Mouse (Mus musculus) urinary bladder, adult 2 months (tissue): ENCODE results near the gene Rbm20. TPM values are rescaled to one million over a fixed set of nuclear protein-coding genes. Genes with fewer than 3 reads are reported as not detected.
"Not testable (repeated sequence)": the region's sequence is repeated elsewhere in the genome, so short reads cannot be mapped to it uniquely, and the experiment has no call there.

ENCODE experiments used
- DNase-seq: peaks from one replicate; pipeline ENCODE4 v3.0.0; 2022; ENCODE audit warnings: low spot score
- polyA plus RNA-seq: library from polyadenylated mRNA; depleted of rRNA; stranded (reverse); fragments of >200 nt; gene quantifications from 2 replicates; pipeline ENCODE4 v1.2.3, GENCODE M21; 2012; rRNA removed

The Rbm20 gene
- polyA plus RNA-seq, 1 experiment: 4.5 TPM

GRCm38 (mm10) chr19:53902739-53903487 lies 225.8 kb downstream of the Rbm20 start:
- DNase-seq: peak; percentile 95

DNA sequence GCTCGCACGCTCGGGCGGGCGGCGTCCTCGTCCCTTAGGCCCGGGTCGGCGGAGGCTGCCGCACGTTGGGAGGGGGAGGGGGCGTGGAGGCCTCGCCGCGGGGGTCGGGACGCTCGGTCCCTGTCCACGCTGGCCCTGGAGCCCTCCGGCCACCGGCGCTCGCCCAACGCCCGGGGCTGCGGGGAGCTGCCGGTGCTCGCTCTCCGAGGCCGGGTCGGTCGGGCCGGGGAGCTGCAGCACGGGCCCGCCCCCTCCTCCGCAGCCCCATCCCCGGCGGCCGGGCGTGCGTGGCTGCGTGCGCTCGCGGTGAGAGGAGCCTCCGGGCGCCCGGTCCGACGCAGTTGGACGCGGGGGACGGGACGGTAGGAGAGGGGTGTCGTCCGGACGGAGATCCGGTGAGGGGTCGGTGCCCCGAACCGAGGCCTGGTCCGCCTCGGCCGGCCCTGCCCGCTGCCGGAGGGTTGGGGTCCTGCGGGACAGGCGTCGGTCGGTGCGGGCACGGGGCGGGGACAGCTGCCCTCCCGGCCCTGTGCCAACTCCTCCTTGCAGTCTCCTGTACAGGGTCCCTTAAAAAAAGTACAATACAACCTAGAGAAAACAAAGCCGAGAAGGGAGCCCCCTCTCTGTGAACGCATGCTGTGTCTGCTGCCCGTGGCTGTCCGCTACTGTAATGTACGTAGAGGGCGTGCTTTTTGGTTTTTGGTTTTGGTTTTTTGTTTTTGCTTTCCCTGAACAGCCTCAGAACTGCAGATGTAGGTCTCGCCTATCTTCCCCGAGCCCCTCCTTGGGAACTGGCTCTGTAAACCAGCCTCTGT lies 226.6 kb downstream of the Rbm20 start:
- DNase-seq: peak; percentile 54

- no peak for DNase-seq
Observed at GRCm38 (mm10) chr19:53904833-53905480, 227.9 kb downstream of the Rbm20 start.

- no peak for DNase-seq
Observed at GRCm38 (mm10) chr19:53906033-53906702, 229.1 kb downstream of the Rbm20 start.

DNA sequence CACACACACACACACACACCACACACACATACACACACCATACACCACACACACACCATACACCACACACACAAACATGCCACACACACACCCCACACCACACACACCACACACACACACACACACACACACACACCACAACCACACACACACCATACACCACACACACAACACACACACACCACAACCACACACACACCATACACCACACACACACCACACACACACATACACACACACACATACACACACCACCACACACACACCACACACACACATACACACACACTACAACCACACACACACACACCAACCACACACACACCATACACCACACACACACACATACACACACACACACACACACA lies 229.6 kb downstream of the Rbm20 start:
- DNase-seq: not testable (repeated sequence)

DNA sequence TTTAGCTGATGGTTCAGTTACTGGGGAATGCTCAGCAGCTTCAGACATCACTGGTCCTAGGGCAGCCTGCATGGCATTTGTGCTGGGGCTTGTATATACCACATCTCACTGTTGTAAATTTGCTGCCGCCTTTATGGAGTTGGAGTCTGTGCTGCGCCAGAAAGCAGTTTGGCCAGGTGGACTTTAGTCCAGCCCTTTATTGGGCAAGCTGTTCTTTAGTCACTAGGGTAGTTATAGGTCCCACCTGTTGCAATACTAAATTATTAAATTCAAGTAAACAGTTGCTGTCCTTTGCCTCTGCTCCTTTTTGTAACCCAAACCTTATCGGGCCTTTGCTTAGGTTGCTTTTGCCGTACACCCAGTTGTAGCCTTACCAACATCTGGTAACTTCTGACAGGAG lies 237.8 kb downstream of the Rbm20 start:
- no peak for DNase-seq

Other genes starting within 250 kb of the Rbm20 start
- gene Dusp5, start 148.2 kb upstream of the Rbm20 start, polyA plus RNA-seq: 5.6 and 7.3 TPM in 2 replicates
- gene Nutf2-ps1, start 88.2 kb upstream of the Rbm20 start, polyA plus RNA-seq: 32.8 and 33.7 TPM in 2 replicates
- 16.8 and 23.6 TPM in 2 replicates for gene Smc3, start 76.9 kb upstream of the Rbm20 start, polyA plus RNA-seq
- 81.3 and 100 TPM in 2 replicates for gene Pdcd4, start 214.9 kb downstream of the Rbm20 start, polyA plus RNA-seq